Mouse (Mus musculus) limb, embryonic 11.5 days (tissue): Measurements from ENCODE around the gene Mpp4. TPM values are rescaled to one million over a fixed set of nuclear protein-coding genes. Genes with fewer than 3 reads are reported as not detected.

Experiments
- ATAC-seq: fragments of 200-750 bp; cut with Nextera tagmentation; 2 replicates; pipeline ENCODE4 v1.8.0; 2017; ENCODE audit warnings: low read depth; ENCODE audit not compliant: insufficient number of reproducible peaks, low FRiP score, low TSS enrichment
- DNase-seq: peaks from one replicate; pipeline ENCODE4 v3.0.0-alpha.2; 2015; ENCODE audit warnings: low spot score
- H3K27ac ChIP-seq: fragments of 300-500 bp; sonication (generic); replicated peaks from 2 replicates; pipeline ENCODE4 v1.5.1; 2014; ENCODE audit warnings: low read depth, mild to moderate bottlenecking, low read length
- H3K27me3 ChIP-seq: fragments of 300-500 bp; sonication (generic); 2 replicates; pipeline ENCODE4 v1.6.1; 2014; ENCODE audit warnings: mild to moderate bottlenecking, low read length, mixed read lengths; ENCODE audit not compliant: control insufficient read depth, insufficient read depth
- H3K36me3 ChIP-seq: fragments of 300-500 bp; sonication (generic); 2 replicates; pipeline ENCODE4 v1.6.1; 2014; ENCODE audit warnings: mild to moderate bottlenecking, low read length, moderate library complexity, mixed read lengths; ENCODE audit not compliant: control insufficient read depth, insufficient read depth
- H3K4me1 ChIP-seq: fragments of 300-500 bp; sonication (generic); 2 replicates; pipeline ENCODE4 v1.6.1; 2014; ENCODE audit warnings: low read length, mixed read lengths; ENCODE audit not compliant: control insufficient read depth, insufficient read depth
- H3K4me2 ChIP-seq: fragments of 300-500 bp; sonication (generic); 2 replicates; pipeline ENCODE4 v1.6.1; 2014; ENCODE audit warnings: low read depth, mild to moderate bottlenecking, moderate library complexity; ENCODE audit not compliant: severe bottlenecking
- H3K4me3 ChIP-seq: fragments of 300-500 bp; sonication (generic); 2 replicates; pipeline ENCODE4 v1.5.1; 2014; ENCODE audit warnings: low read depth, low read length
- H3K9ac ChIP-seq: fragments of 300-500 bp; sonication (generic); 2 replicates; pipeline ENCODE4 v1.6.1; 2014; ENCODE audit warnings: mild to moderate bottlenecking, low read length
- H3K9me3 ChIP-seq: fragments of 300-500 bp; sonication (generic); 2 replicates; pipeline ENCODE4 v1.6.1; 2016; ENCODE audit warnings: low read length; ENCODE audit not compliant: control insufficient read depth
- WGBS: fragments of 180-500 bp; shearing (Covaris S2); extraction: QIAGEN DNeasy Blood & Tissue Kit; methylation state at CpG from one replicate; pipeline ENCODE4 v1.1.7; 2014; 5-methylcytosine and 5-hydroxymethylcytosine counted together
- polyA plus RNA-seq: library from polyadenylated mRNA; unstranded; fragments of >200 nt; fragmentation: Nextera tagmentation; extraction: Ambion mirVana; gene quantifications from 2 replicates; pipeline ENCODE4 v1.2.1, GENCODE M21; 2014

The Mpp4 gene
- polyA plus RNA-seq, 1 experiment from 2014 or later, result 0.28 TPM

- Histone ChIP-seq H3K36me3 (no peaks in the 10 kb centered on the region), H3K4me1 (no peaks in the 10 kb centered on the region), H3K27ac (no peak within 1 kb of the TSS), H3K4me2 (no peak within 1 kb of the TSS), H3K9ac (no peak within 1 kb of the TSS), H3K4me3 (no peak within 1 kb of the TSS), H3K9me3 (no peaks in the 10 kb centered on the region), H3K27me3 (no peaks in the 10 kb centered on the region)
- DNase-seq (no peak), ATAC-seq (no peak)
- 91% methylated on average over 19 of the region's 19 CpGs for WGBS
Measured at GRCm38 (mm10) chr1:59094705-59095104, 68.5 kb downstream of the Mpp4 start, which contains the start of gene C2cd6. Gene C2cd6 (minus strand): TSS chr1:59094900.

Other genes with a start within 250 kb of the Mpp4 start
- gene Trak2, start 190.0 kb downstream of the Mpp4 start, polyA plus RNA-seq, result 8.3 and 10.0 TPM in 2 replicates
- 23.2 and 23.8 TPM in 2 replicates for gene Stradb, start 189.9 kb downstream of the Mpp4 start, polyA plus RNA-seq
- gene C2cd6, start 68.5 kb downstream of the Mpp4 start, polyA plus RNA-seq, result not detected in 2 replicates
- gene Tmem237, start 43.0 kb downstream of the Mpp4 start, polyA plus RNA-seq, result 36.2 and 39.8 TPM in 2 replicates
- gene Als2, start 73.8 kb upstream of the Mpp4 start, polyA plus RNA-seq, result 12.0 and 13.2 TPM in 2 replicates
- 0.13 and 0.21 TPM in 2 replicates for gene Cdk15, start 93.5 kb upstream of the Mpp4 start, polyA plus RNA-seq